Mouse (Mus musculus) liver, postnatal 0 days (tissue): ENCODE results near the gene Dnase1l2.

ENCODE experiments used
- CTCF ChIP-seq: sonication (generic); IDR thresholded peaks from 2 replicates; pipeline ENCODE4 v1.5.1; 2016; ENCODE audit warnings: antibody characterized with exemption, low read depth
- EP300 ChIP-seq: IDR thresholded peaks from 2 replicates; pipeline ENCODE4 v1.6.1; 2016; ENCODE audit warnings: antibody characterized with exemption, low read depth, mild to moderate bottlenecking

GRCm38 (mm10) chr17:24468636-24469246 is 25.8 kb upstream of the Dnase1l2 start:
- no peak for TF ChIP-seq CTCF
- TF ChIP-seq EP300: no peak
